Mouse (Mus musculus) liver, embryonic 11.5 days (tissue): ENCODE results near the gene Gm20517. TPM values are rescaled to one million over a fixed set of nuclear protein-coding genes. Genes with fewer than 3 reads are reported as not detected.

Experiments used
- ATAC-seq: fragments of 200-750 bp; cut with Nextera tagmentation; replicated peaks from 2 replicates; pipeline ENCODE4 v1.8.0; 2017; ENCODE audit warnings: moderate number of reproducible peaks, mild to moderate bottlenecking, moderate TSS enrichment, moderate library complexity; ENCODE audit not compliant: low FRiP score
- DNase-seq: peaks from one replicate; pipeline ENCODE4 v3.0.0-alpha.2; 2017; ENCODE audit warnings: low spot score
- H3K27ac ChIP-seq: fragments of 300-500 bp; sonication (generic); 2 replicates; pipeline ENCODE4 v1.5.1; 2014; ENCODE audit warnings: mild to moderate bottlenecking, low read depth, low read length, control low read depth
- H3K27me3 ChIP-seq: fragments of 300-500 bp; sonication (generic); replicated peaks from 2 replicates; pipeline ENCODE4 v1.6.1; 2014; ENCODE audit warnings: low read length, mixed read lengths; ENCODE audit not compliant: control insufficient read depth, insufficient read depth
- H3K36me3 ChIP-seq: fragments of 300-500 bp; sonication (generic); 2 replicates; pipeline ENCODE4 v1.6.1; 2014; ENCODE audit warnings: mild to moderate bottlenecking, low read length, moderate library complexity, mixed read lengths; ENCODE audit not compliant: control insufficient read depth, insufficient read depth
- H3K4me1 ChIP-seq: fragments of 300-500 bp; sonication (generic); replicated peaks from 2 replicates; pipeline ENCODE4 v1.6.1; 2014; ENCODE audit warnings: low read length, mixed read lengths; ENCODE audit not compliant: control insufficient read depth, insufficient read depth
- H3K4me2 ChIP-seq: fragments of 300-500 bp; sonication (generic); 2 replicates; pipeline ENCODE4 v1.6.1; 2014; ENCODE audit warnings: mild to moderate bottlenecking, control low read depth, moderate library complexity
- H3K4me3 ChIP-seq: fragments of 300-500 bp; sonication (generic); 2 replicates; pipeline ENCODE4 v1.5.1; 2014; ENCODE audit warnings: low read depth, low read length, control low read depth
- H3K9ac ChIP-seq: fragments of 300-500 bp; sonication (generic); 2 replicates; pipeline ENCODE4 v1.6.1; 2014; ENCODE audit warnings: low read depth, low read length, control low read depth
- H3K9me3 ChIP-seq: fragments of 300-500 bp; sonication (generic); 2 replicates; pipeline ENCODE4 v1.6.1; 2016; ENCODE audit warnings: low read length, inconsistent platforms, mixed read lengths; ENCODE audit not compliant: control insufficient read depth
- WGBS: fragments of 180-500 bp; shearing (Covaris S2); extraction: QIAGEN DNeasy Blood & Tissue Kit; methylation state at CpG from one replicate; pipeline ENCODE4 v1.1.7; 2014; 5-methylcytosine and 5-hydroxymethylcytosine counted together
- polyA plus RNA-seq: library from polyadenylated mRNA; unstranded; fragments of >200 nt; fragmentation: Nextera tagmentation; extraction: Ambion mirVana; gene quantifications from 2 replicates; pipeline ENCODE4 v1.2.1, GENCODE M21; 2014

Gm20517 gene
- polyA plus RNA-seq, 1 experiment from 2014 or later, result 2.5 TPM

DNA sequence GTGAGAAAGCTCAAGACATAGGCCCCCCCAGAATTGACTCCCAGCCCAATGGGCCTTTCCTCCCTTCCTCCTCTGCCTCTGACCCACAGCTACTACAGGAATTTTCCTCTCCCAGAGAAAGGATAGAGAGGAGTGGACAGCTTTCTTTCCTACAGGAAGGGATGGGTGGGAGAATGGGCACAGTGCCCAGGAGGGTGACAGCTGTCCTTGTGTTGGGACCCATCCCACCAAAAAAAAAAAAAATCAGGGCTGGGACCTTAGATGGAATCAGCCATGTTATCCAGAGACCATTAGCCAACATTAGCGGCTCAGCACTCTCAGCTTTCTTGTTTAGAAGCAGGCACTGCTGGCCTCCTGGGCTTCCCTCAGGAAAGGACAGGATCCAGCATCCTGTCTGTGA, 94.8 kb downstream of the Gm20517 start:
- H3K27me3 ChIP-seq, result peaks cover 51% of the 10 kb centered on the region
- 47% methylated on average over 1 of the region's 1 CpGs for WGBS
- ATAC-seq, result no peak
- peaks cover 7% of the 10 kb centered on the region; the same call in 1 of the 2 replicates for H3K4me1 ChIP-seq
- no peak for DNase-seq
- H3K9me3 ChIP-seq, result no peaks in the 10 kb centered on the region
- H3K9ac ChIP-seq, result no peak overlapping the region
- no peak overlapping the region for H3K4me2 ChIP-seq
- H3K36me3 ChIP-seq, result no peaks in the 10 kb centered on the region; the same call in 1 of the 2 replicates
- no peak overlapping the region for H3K4me3 ChIP-seq
- H3K27ac ChIP-seq, result no peak overlapping the region

- Histone ChIP-seq H3K36me3 (no peaks in the 10 kb centered on the region), H3K9ac (no peak overlapping the region), H3K27ac (no peak overlapping the region), H3K9me3 (no peaks in the 10 kb centered on the region), H3K27me3 (peaks cover 35% of the 10 kb centered on the region), H3K4me2 (no peak overlapping the region), H3K4me3 (no peak overlapping the region), H3K4me1 (peaks cover 5% of the 10 kb centered on the region; the same call in 1 of the 2 replicates)
- DNase-seq (no peak), ATAC-seq (no peak)
- 74% methylated on average over 3 of the region's 3 CpGs for WGBS
Observed at GRCm38 (mm10) chr17:47707961-47708360, 96.6 kb downstream of the Gm20517 start.

- 73% methylated on average over 4 of the region's 4 CpGs for WGBS
Observed at GRCm38 (mm10) chr17:47708972-47709371, 97.6 kb downstream of the Gm20517 start.

GRCm38 (mm10) chr17:47710036-47710435, 98.6 kb downstream of the Gm20517 start:
- ATAC-seq, result no peak
- no peak overlapping the region for H3K4me3 ChIP-seq
- H3K4me1 ChIP-seq, result no peaks in the 10 kb centered on the region
- H3K4me2 ChIP-seq, result no peak overlapping the region
- DNase-seq, result no peak
- no peaks in the 10 kb centered on the region for H3K9me3 ChIP-seq
- H3K27me3 ChIP-seq, result peaks cover 16% of the 10 kb centered on the region
- no peaks in the 10 kb centered on the region for H3K36me3 ChIP-seq
- H3K9ac ChIP-seq, result no peak overlapping the region
- no peak overlapping the region for H3K27ac ChIP-seq
- WGBS, result 40% methylated on average over 3 of the region's 3 CpGs

More at GRCm38 (mm10) chr17:47708972-47709371, 97.6 kb downstream of the Gm20517 start:
- H3K36me3 ChIP-seq, result no peaks in the 10 kb centered on the region
- no peak overlapping the region for H3K9ac ChIP-seq
- no peak overlapping the region for H3K4me3 ChIP-seq
- peaks cover 25% of the 10 kb centered on the region for H3K27me3 ChIP-seq
- H3K9me3 ChIP-seq, result no peaks in the 10 kb centered on the region
- H3K4me2 ChIP-seq, result no peak overlapping the region
- DNase-seq (no peak), ATAC-seq (no peak)
- H3K4me1 ChIP-seq, result no peaks in the 10 kb centered on the region
- H3K27ac ChIP-seq, result no peak overlapping the region

GRCm38 (mm10) chr17:47711883-47712282, 100.5 kb downstream of the Gm20517 start:
- 0 out of 2 replicates have a peak, but pooled peaks have one; percentile 36 for ATAC-seq
- peak overlapping the region; percentile 30; the same call in 1 of the 2 replicates for H3K27ac ChIP-seq
- H3K9me3 ChIP-seq, result no peaks in the 10 kb centered on the region
- H3K4me3 ChIP-seq, result no peak overlapping the region
- no peak for DNase-seq
- peaks cover 8% of the 10 kb centered on the region for H3K27me3 ChIP-seq
- no peaks in the 10 kb centered on the region for H3K36me3 ChIP-seq
- 37% methylated on average over 6 of the region's 6 CpGs for WGBS
- H3K4me1 ChIP-seq, result no peaks in the 10 kb centered on the region
- H3K9ac ChIP-seq, result no peak overlapping the region
- H3K4me2 ChIP-seq, result no peak overlapping the region

GRCm38 (mm10) chr17:47712889-47713571, 101.6 kb downstream of the Gm20517 start:
- WGBS, result 52% methylated on average over 22 of the region's 22 CpGs

DNA sequence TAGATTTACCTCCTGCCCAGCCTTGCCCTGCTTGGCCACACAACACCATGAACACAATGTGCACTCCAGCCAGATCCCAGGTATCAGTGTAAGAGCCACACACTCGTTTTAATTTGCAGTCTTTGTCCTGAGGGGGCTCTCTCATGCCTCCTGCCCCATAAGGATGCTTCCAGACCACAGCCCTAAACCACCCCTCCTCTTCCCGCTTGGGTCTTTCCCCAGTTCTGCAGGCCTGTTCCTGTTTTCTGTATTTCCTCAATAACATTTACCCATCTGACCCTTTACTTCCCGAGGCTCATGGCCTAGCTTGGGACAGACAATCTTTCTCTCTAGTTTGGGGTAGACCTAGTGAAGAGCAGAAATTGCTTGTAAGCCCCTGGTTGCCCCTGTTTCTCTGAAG, 103.6 kb downstream of the Gm20517 start:
- 36% methylated on average over 3 of the region's 3 CpGs for WGBS
- H3K9me3 ChIP-seq, result no peaks in the 10 kb centered on the region
- no peak overlapping the region for H3K4me2 ChIP-seq
- H3K4me3 ChIP-seq, result no peak overlapping the region
- no peaks in the 10 kb centered on the region; the same call in 1 of the 2 replicates for H3K27me3 ChIP-seq
- no peak for ATAC-seq
- no peak overlapping the region for H3K27ac ChIP-seq
- no peaks in the 10 kb centered on the region for H3K36me3 ChIP-seq
- no peaks in the 10 kb centered on the region for H3K4me1 ChIP-seq
- DNase-seq, result no peak
- H3K9ac ChIP-seq, result no peak overlapping the region

More at GRCm38 (mm10) chr17:47712889-47713571, 101.6 kb downstream of the Gm20517 start:
- no peak for ATAC-seq
- Histone ChIP-seq H3K9ac (no peak overlapping the region), H3K4me2 (no peak overlapping the region), H3K4me1 (no peaks in the 10 kb centered on the region), H3K36me3 (no peaks in the 10 kb centered on the region), H3K4me3 (no peak overlapping the region), H3K27me3 (peaks cover 2% of the 10 kb centered on the region; the same call in 1 of the 2 replicates), H3K9me3 (no peaks in the 10 kb centered on the region), H3K27ac (no peak overlapping the region)
- no peak for DNase-seq

DNA sequence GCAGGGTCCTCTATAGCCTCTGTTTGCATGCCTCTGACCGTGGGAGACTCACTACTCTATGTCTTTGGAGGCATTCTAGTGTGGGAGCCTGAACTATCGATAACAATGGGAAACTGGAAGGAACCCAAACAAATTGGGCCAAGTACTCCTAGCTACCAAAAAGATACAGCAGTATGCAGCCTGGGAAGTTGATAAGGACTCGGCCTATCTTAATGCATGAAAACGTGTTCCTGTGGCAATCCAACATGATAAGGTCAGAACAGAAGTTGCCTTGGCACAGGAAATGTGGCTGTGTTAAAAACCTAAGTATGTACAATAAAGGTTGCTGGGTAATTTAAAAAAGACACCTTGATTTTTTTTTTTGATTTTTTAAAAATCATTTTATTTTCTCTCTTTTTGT, 109.8 kb downstream of the Gm20517 start:
- no peak for ATAC-seq
- no peaks in the 10 kb centered on the region for H3K9me3 ChIP-seq
- no peaks in the 10 kb centered on the region for H3K36me3 ChIP-seq
- no peak overlapping the region for H3K27ac ChIP-seq
- no peak overlapping the region for H3K9ac ChIP-seq
- no peak for DNase-seq
- no peaks in the 10 kb centered on the region for H3K4me1 ChIP-seq
- H3K4me2 ChIP-seq, result no peak overlapping the region
- 52% methylated on average over 4 of the region's 4 CpGs for WGBS
- H3K4me3 ChIP-seq, result no peak overlapping the region
- 0 out of 2 replicates have a peak, but pooled peaks cover 3% of the 10 kb centered on the region for H3K27me3 ChIP-seq

GRCm38 (mm10) chr17:47726566-47726965, 115.2 kb downstream of the Gm20517 start, which contains the start of gene Pgc:
TSS of gene Pgc (plus strand) at chr17:47726842.
- DNase-seq (no peak), ATAC-seq (no peak)
- H3K4me3 ChIP-seq, result no peak within 1 kb of the TSS
- WGBS, result 69% methylated on average over 11 of the region's 11 CpGs
- 0 out of 2 replicates have a peak, but pooled peaks cover 3% of the 10 kb centered on the region for H3K27me3 ChIP-seq
- no peaks in the 10 kb centered on the region for H3K36me3 ChIP-seq
- H3K4me1 ChIP-seq, result no peaks in the 10 kb centered on the region
- no peak within 1 kb of the TSS for H3K4me2 ChIP-seq
- H3K9ac ChIP-seq, result no peak within 1 kb of the TSS
- H3K27ac ChIP-seq, result no peak within 1 kb of the TSS
- no peaks in the 10 kb centered on the region for H3K9me3 ChIP-seq
